Mouse (Mus musculus): ENCODE results near the gene Pak1ip1.
A peak's percentile ranks its signal among the peaks of the same experiment; 100 is the strongest.

Gene Pak1ip1

DNA sequence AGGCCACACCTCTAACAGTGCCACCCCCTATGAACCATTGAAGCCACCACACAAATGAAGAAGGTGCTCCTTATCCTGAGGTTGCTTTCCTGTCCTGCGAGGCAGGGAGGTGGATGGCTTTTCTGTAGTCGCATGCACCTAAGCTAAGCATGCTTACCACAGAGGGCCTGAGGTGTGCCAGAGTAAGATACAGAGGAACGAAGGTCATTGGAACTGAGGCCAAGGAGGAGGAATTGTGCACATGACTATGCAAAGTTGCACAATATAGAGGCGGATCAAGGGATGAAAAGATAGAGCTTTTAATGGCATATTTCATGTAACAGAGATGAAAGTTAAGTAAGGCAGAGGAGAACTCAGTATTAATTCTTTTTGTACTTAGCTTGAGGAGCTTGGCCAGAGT lies 5.4 kb downstream of the Pak1ip1 start:
- no peak for DNase-seq (ENCODE audit: low spot score in 2 of 2)

DNA sequence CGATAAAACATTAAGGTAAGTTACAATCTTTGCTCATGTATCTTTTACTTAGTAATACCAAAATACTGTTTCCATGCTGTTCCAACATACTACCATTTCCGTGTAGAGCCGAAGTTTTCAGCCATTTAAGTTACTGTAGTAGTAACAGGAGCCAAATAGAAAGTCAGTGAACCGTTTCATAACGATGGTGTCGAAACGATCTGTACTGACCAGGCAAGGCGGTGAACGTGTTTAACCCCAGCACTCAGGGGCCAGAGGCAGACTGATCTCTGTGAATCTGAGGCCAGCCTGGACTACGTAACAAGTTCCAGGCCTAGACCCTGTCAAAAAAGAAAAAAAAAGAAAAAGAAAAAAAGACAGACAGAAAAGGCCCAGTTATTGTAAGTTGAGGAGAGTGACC lies 7.4 kb downstream of the Pak1ip1 start:
- no peak for DNase-seq (ENCODE audit: low spot score in 2 of 2)

DNA sequence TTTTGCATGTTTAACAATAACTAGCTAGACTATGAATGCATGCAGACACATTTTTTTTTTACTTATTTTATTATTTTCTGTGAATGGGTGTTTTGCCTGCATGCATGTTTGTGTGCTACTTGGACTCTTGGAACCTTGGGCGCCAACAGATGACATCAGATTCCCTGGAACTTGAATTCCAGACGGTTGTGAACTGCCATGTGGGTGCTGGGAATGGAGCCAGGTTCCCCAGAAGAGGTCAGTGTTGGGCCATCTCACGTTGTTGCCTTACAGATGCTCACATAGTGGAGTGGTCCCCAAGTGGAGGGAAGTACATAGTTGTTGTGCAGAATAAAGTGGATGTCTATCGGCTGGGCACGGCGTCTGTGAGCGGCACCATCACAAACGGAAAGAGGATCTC lies 8.1 kb downstream of the Pak1ip1 start:
- no peak for DNase-seq (ENCODE audit: low spot score in 2 of 2)

DNA sequence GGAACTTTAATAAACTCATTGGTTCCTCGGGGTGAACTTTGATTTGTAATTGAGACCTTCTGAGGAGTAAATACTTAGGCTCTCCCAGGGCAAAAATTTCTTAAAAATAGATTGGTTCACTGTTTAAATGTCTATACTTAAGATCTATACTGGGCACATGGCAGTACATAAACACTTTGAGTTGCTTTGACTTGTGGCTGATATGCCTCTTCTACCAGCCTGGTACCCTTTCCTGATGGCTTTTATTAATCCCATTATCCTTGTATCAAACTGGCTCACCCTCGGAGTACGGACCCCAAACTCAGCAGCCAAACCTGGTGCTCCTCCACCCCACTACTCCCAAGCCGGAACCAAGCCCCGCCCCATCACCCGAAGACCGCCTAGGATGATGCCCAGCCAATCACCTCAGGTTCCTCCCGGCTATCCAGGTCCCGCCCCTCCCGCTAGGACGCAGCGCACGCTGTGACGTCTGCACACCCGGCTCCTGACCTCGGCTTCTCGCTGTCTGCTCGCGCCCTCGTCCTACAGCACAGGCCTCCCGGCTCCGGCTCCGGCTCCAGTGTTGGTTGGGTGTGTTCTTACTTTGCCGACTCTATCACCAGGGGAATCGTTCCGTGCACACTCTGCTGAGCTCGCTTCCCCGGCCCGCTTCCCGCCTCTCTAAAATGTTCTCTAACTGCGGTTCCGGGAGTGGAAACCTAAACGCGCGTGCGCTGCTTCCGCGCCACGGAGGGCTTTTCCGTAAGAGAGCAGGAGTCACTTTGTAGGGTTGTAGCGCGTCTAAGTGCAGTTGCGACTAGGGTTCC lies 15.2 kb downstream of the Pak1ip1 start, which contains the start of gene Tmem14c:
Gene Tmem14c (plus strand): TSS at position 464 of the 806 bp plus-strand sequence.
- peak; percentile 96 for DNase-seq (ENCODE audit: low spot score in 2 of 2)

DNA sequence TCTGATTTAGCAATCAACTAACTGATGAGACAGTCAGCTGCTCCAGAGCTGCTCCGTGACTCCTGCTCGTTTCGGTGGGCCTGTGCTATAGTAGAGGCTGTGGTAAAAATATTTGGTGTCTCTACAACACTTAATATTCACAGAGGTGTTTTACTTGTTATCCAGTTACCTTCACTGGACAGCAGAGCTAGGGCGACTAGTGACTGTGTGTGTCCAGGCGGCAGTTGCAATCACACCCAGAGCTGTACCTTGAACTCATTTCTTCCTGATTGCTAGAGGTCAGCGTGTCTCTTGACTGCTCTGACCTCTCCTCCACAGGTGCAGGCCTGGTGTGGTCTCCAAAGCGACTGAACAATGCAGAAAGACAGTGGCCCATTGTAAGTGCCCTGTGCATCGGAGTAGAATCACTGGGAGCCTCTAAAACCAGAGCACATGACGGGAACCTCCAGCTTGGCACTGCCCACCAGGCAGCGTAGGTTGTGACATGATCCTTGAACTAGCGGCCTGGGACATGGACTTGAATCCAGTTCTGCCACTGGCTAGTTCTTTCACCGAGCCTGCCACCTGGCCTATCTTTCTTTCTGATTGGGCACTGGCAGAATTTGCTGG lies 16.1 kb downstream of the Pak1ip1 start:
- peak in 1 of 2 experiments; percentile 29 for DNase-seq (ENCODE audit: low spot score in 2 of 2)

DNA sequence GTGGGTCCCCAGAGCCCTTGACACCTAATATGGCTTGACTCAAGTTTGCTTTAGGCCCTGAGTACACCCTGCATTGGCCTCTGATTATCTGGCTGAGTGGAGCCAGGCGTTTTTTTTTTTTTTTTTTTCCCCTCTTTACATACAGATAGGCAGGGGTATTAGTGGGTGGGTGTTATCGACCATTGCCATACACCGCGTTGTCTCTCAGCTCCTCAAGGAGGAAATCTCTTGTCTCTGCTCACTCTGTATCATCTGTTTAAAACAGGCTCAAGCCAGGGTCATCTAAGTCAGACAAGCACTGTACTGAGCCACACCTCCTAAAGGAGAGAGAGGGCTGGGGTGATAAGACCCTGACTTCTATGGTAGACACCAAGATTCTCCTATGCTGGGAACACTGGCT lies 17.0 kb downstream of the Pak1ip1 start:
- DNase-seq (ENCODE audit: low spot score in 2 of 2), result no peak

DNA sequence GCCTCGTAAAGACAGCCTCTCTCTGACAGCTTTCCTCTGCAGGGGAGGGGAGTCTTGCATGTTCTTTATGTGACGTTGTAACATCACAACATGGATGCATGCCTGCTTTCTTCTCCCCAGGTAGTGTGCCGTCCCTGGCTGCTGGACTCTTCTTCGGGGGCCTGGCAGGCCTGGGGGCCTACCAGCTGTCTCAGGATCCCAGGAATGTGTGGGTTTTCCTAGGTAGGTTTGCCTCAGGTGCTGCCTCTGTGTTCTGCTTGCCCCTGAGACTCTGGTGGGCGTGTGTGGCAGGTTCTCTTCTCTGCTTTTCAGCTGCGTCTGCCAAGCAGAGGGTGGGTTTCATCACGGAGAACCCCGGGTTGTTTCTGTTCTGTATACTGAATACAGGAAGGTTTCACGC lies 17.4 kb downstream of the Pak1ip1 start:
- DNase-seq (ENCODE audit: low spot score in 2 of 2), result no peak

DNA sequence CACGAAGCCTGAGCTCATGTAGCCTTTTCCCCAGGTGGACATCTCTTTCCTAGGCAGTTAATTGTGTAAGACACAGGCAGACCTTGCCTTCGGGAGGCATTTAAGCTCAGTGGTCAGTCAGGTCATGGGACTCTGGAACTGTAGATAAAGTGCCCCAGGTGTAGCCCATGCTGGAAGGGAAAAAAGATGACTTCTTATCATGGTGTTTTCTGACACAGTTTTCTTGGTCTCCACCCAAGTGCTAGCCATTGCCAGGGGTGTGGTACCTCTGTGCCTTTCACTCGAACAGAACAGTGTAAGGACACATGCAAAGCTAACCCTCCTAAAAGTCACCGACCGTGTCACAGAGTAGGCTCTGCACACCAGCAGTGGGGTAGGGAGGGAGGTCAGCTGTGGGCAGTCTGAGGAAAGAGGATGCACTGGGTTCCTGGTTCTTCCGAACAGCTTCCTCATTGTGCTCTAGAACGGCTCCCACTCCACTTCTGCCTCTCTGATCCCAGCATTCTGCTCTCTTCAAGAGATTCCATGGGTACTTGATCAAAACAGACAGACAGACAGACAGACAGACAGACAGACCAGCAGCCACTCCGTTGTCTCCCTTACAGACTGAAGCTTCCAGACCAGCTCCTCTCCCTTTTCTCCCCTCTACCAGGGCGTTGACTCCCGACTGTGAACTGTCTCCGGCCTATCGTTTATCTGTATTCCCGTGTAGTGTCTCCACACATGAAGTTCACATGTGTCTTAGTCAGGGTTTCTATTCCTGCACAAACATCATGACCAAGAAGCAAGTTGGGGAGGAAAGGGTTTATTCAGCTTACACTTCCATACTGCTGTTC lies 18.2 kb downstream of the Pak1ip1 start:
- DNase-seq (ENCODE audit: low spot score in 2 of 2), result no peak

DNA sequence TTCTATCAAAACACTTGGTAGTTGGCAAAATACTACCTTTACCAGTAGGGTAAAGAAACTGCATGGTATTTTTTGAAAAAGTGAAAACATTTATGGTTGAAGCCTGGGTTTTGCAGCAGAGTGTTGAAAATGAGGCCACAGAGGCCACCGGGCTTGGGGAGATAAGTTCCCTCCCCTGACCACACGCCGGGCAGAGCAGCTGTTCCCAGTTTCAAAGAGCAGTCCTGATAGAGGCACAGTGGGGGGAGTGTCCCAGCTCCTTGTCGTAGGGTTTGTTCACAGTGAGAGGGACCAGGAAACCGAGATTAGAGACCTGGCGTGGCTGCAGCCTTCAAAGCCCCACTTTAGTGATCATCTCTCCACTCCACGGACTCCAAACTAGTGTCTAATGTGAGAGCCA lies 19.7 kb downstream of the Pak1ip1 start:
- no peak for DNase-seq (ENCODE audit: low spot score in 2 of 2)

DNA sequence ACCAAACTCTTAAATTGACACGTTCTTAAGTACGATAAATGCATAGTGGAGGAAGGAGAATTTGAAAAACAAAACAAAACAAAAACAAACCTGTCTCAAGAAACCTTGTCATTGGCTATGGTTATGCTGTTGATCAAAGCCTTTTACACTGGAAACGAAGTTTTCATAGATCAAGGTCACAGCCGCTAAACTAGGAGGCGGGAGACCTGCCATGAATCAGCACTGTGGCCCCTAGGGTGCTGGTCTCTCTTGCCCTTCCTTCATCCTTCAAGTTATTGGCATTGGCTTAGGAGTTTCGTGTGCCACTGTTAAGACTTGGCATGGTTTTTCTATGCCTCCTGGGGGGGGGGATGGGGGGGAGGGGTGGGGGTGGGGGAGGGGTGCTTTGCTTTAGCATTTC lies 20.8 kb downstream of the Pak1ip1 start:
- no peak for DNase-seq (ENCODE audit: low spot score in 2 of 2)

DNA sequence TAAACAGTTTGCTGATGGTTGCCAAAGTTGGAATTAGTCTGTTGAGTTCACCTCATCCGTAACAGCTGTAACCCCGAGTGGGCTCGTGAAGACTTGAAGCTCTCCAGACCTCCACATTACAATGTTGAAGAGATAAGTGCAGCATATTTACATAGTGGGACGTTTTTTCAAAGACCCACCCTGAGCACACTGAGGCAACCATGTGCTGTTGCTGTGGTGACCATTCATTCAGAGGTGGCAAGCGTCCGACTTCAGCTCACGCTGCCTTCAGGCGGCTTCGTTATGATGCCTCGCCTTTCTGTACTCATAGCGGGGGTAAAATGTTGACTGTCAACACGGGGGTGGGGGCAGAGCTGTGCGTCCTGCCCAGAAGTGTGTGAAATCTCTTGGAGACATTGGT lies 21.3 kb downstream of the Pak1ip1 start:
- no peak for DNase-seq (ENCODE audit: low spot score in 2 of 2)

DNA sequence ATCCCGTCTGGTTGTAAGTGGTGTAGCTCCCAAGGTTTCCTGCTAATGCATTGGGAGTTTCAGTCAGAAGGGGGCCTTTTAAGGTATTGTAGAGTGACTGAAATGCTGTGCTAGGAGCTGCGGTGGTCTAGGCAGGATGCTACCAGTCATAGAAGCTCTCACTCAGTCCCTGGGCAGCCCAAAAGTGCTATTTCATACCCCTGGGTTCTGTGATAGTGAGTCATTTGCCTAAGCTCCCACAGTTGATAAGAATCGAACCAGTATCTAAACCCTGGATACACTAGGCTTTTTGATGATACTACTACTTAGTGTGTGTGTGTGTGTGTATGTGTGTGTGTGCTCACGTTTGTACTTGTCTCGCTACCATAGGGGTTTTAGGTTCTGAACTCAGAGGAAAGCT lies 29.3 kb downstream of the Pak1ip1 start:
- DNase-seq (ENCODE audit: low spot score in 2 of 2), result no peak

DNA sequence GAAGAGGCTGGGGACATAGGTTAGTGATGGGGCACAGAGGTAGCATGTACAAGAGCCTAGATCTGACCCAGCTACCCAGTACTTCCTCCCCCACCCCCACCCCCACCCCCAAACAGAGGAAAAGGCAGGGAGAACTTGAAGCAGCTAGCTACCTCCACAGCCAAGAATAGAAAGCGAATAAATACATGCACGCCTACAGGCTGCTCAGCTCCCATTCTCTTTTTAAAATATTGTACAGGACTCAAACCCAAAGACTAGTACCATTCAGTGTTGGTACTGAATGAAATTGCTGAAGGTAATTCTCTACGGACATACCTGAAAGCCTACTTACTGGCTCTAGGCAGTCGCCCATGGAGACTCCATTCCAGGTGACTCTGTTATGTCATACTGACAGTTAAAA lies 41.7 kb downstream of the Pak1ip1 start:
- DNase-seq (ENCODE audit: low spot score in 2 of 2), result no peak

DNA sequence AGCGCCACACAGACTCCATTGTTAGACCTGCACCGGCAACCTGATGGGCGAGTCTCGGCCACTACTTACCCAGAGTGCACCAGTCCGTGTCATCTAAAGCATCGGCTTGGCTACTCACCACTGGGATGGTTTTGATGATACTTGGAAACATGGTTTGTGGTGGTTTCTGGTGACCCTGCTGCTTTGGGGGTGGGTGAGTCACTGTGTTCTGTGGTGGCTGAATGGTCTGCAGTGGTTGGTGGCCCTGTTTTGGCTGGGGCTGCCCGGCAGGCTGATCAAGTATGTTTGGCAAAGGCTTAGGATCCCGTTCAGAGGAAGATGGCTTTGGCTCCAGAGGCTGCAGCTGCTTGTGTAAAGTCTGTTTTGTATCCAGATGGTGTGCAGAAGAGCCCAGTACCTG lies 45.1 kb downstream of the Pak1ip1 start:
- DNase-seq (ENCODE audit: low spot score in 2 of 2), result no peak

DNA sequence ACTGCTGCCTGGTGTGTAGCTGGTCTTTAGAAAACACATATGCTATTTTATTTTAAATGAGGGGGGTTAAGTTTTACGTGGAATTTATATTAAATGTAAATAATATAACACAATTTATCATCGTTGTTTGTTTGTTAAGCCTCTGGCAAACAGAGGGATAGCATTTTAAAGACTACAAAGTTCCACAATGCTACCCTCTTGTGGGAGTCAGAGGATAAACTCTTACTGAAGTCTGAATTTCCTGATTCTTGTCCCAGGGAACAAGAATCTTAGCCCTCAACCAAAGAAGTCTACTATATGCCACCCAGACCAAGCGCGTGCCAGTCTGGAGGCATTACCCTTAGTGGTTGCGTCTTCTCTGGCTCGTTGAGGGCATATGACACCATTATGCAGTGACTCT lies 46.5 kb downstream of the Pak1ip1 start:
- DNase-seq (ENCODE audit: low spot score in 2 of 2), result no peak

DNA sequence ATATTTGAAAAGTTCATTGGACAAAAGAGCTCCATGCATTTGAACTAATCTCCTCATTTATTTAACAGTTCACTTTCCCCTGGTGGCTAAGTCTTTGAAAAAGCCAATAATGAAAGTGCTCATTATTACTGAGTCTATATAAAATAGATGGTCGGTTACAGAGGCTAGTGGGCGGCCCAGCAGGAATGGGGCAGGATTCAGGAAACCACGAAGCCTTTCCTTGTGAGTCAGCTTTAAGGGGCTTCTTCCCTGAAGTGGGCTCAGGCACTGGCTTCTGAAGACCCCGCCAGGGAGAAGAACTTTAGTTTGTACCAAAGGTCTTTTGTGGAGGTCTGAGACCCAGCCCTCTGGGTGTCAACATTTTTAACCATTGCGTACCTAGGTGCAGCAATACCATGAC lies 51.1 kb downstream of the Pak1ip1 start:
- no peak for DNase-seq (ENCODE audit: low spot score in 2 of 2)
